In genomic region chr5:35003611-35004162, GRCm38 (mm10) we compare ENCODE assay signal across 13 mouse cellular contexts. TPM values are rescaled to one million over a fixed set of nuclear protein-coding genes. Genes with fewer than 3 reads are reported as not detected.
A peak's percentile ranks its signal among the peaks of the same experiment; 100 is the strongest.
DNase-seq lines count a peak whose midpoint lies in the region; ATAC-seq and TF ChIP-seq lines count a peak whose summit lies in the region.
"Had no signal": no experiment of that assay in that cellular context is flagged by ENCODE, and none has a peak within 500 bp of the region (broad histone marks: within the 10 kb centered on the region; RNA-seq: fewer than 3 reads in every experiment).

No protein-coding gene starts in this region.

- no peak for TF ChIP-seq EP300 in heart, postnatal 0 days (IDR thresholded peaks at IDR 0.05; ENCODE audit: low read depth)
- TF ChIP-seq EP300 in liver, postnatal 0 days (IDR thresholded peaks at IDR 0.05; ENCODE audit: low read depth): no peak

- H3K4me3 ChIP-seq in heart, postnatal 0 days (ENCODE audit: low read depth, low read length): no peak overlapping the region
- H3K4me3 ChIP-seq in liver, embryonic 13.5 days (replicated peaks): no peak overlapping the region
- H3K4me3 ChIP-seq in liver, postnatal 0 days (ENCODE audit: low read depth, low read length): no peak overlapping the region
- no peak overlapping the region for H3K4me3 ChIP-seq in forebrain, postnatal 0 days (ENCODE audit: low read depth, low read length)
- no peak overlapping the region for H3K4me3 ChIP-seq in limb, embryonic 13.5 days

- no peak for DNase-seq in heart, postnatal 0 days (ENCODE audit: low spot score)
- DNase-seq in heart, adult 9 months (ENCODE audit: low spot score in 2 of 2): no peak
- DNase-seq in liver, embryonic 13.5 days: no peak
- no peak for DNase-seq in liver, postnatal 0 days
- peak; percentile 38 for DNase-seq in forebrain, postnatal 0 days
- no peak for DNase-seq in lung, postnatal 14 days
- no peak for DNase-seq in MN1 (ENCODE audit: low spot score)
- DNase-seq: cerebellum, adult 11-12 months; lung, adult 2 months had no signal

- WGBS in heart, postnatal 0 days: 68% methylated on average over 7 of the region's 7 CpGs
- 86% methylated on average over 7 of the region's 7 CpGs for WGBS in liver, embryonic 13.5 days (ENCODE audit: insufficient replicate concordance)
- 93% methylated on average over 7 of the region's 7 CpGs for WGBS in liver, postnatal 0 days (ENCODE audit: insufficient replicate concordance)
- 62% methylated on average over 7 of the region's 7 CpGs for WGBS in forebrain, postnatal 0 days
- 38% methylated on average over 7 of the region's 7 CpGs for WGBS in limb, embryonic 13.5 days

- no peaks in the 10 kb centered on the region for H3K9me3 ChIP-seq in heart, postnatal 0 days (replicated peaks; ENCODE audit: control insufficient read depth, low read length)
- H3K9me3 ChIP-seq in liver, embryonic 13.5 days (replicated peaks): no peaks in the 10 kb centered on the region
- H3K9me3 ChIP-seq in liver, postnatal 0 days (ENCODE audit: low read length): no peaks in the 10 kb centered on the region
- no peaks in the 10 kb centered on the region for H3K9me3 ChIP-seq in forebrain, postnatal 0 days (ENCODE audit: low read length)
- no peaks in the 10 kb centered on the region for H3K9me3 ChIP-seq in limb, embryonic 13.5 days

- ATAC-seq in heart, postnatal 0 days (ENCODE audit: insufficient read depth, low read depth): no peak; the same call in 1 of the 2 replicates
- no peak for ATAC-seq in liver, embryonic 13.5 days (ENCODE audit: low read depth)
- no peak for ATAC-seq in liver, postnatal 0 days
- 0 out of 2 replicates have a peak, but pooled peaks have one; percentile 42 for ATAC-seq in forebrain, postnatal 0 days
- ATAC-seq in limb, embryonic 13.5 days (ENCODE audit: low FRiP score, low read depth): peak; percentile 86

- TF ChIP-seq CTCF in heart, postnatal 0 days (IDR thresholded peaks at IDR 0.05; ENCODE audit: low read depth): no peak
- no peak for TF ChIP-seq CTCF in liver, postnatal 0 days (IDR thresholded peaks at IDR 0.05; ENCODE audit: low read depth)
- TF ChIP-seq CTCF in forebrain, postnatal 0 days (IDR thresholded peaks at IDR 0.05; ENCODE audit: low read depth): no peak

- no peaks in the 10 kb centered on the region for H3K27me3 ChIP-seq in heart, postnatal 0 days (ENCODE audit: control insufficient read depth, insufficient read depth, low read length)
- no peaks in the 10 kb centered on the region for H3K27me3 ChIP-seq in liver, embryonic 13.5 days
- no peaks in the 10 kb centered on the region for H3K27me3 ChIP-seq in liver, postnatal 0 days (ENCODE audit: insufficient read depth, low read length)
- no peaks in the 10 kb centered on the region for H3K27me3 ChIP-seq in forebrain, postnatal 0 days (ENCODE audit: insufficient read depth, low read length)
- peaks cover 18% of the 10 kb centered on the region for H3K27me3 ChIP-seq in limb, embryonic 13.5 days

- peak overlapping the region; percentile 32 for H3K27ac ChIP-seq in heart, postnatal 0 days (ENCODE audit: low read depth)
- peak overlapping the region; percentile 43; the same call in 1 of the 2 replicates for H3K27ac ChIP-seq in liver, embryonic 13.5 days
- no peak overlapping the region for H3K27ac ChIP-seq in liver, postnatal 0 days (ENCODE audit: low read depth)
- peak overlapping the region; percentile 35; the same call in 1 of the 2 replicates for H3K27ac ChIP-seq in forebrain, postnatal 0 days (ENCODE audit: low read depth, low read length)
- H3K27ac ChIP-seq in limb, embryonic 13.5 days: 0 out of 2 replicates have a peak overlapping the region, but pooled peaks have one; percentile 3

- no peak overlapping the region for H3K9ac ChIP-seq in heart, postnatal 0 days (replicated peaks; ENCODE audit: low read depth, low read length)
- no peak overlapping the region for H3K9ac ChIP-seq in liver, embryonic 13.5 days
- no peak overlapping the region for H3K9ac ChIP-seq in liver, postnatal 0 days (replicated peaks)
- H3K9ac ChIP-seq in forebrain, postnatal 0 days: no peak overlapping the region
- no peak overlapping the region; the same call in 1 of the 2 replicates for H3K9ac ChIP-seq in limb, embryonic 13.5 days

- H3K36me3 ChIP-seq in heart, postnatal 0 days (replicated peaks; ENCODE audit: control insufficient read depth, insufficient read depth, low read length): peaks cover 7% of the 10 kb centered on the region; the same call in 1 of the 2 replicates
- peaks cover 67% of the 10 kb centered on the region for H3K36me3 ChIP-seq in liver, embryonic 13.5 days
- H3K36me3 ChIP-seq in liver, postnatal 0 days (replicated peaks; ENCODE audit: insufficient read depth, low read length): no peaks in the 10 kb centered on the region; the same call in 1 of the 2 replicates
- no peaks in the 10 kb centered on the region for H3K36me3 ChIP-seq in forebrain, postnatal 0 days (ENCODE audit: insufficient read depth)
- H3K36me3 ChIP-seq in limb, embryonic 13.5 days: peaks cover 23% of the 10 kb centered on the region

- H3K4me2 ChIP-seq in heart, postnatal 0 days (ENCODE audit: low read depth, low read length): no peak overlapping the region
- no peak overlapping the region for H3K4me2 ChIP-seq in liver, embryonic 13.5 days
- H3K4me2 ChIP-seq in liver, postnatal 0 days (ENCODE audit: low read depth, low read length): no peak overlapping the region
- no peak overlapping the region for H3K4me2 ChIP-seq in forebrain, postnatal 0 days (ENCODE audit: low read depth)
- H3K4me2 ChIP-seq in limb, embryonic 13.5 days (replicated peaks): no peak overlapping the region

- peaks cover 22% of the 10 kb centered on the region for H3K4me1 ChIP-seq in heart, postnatal 0 days (ENCODE audit: control insufficient read depth, insufficient read depth)
- peaks cover 45% of the 10 kb centered on the region for H3K4me1 ChIP-seq in liver, embryonic 13.5 days (replicated peaks)
- H3K4me1 ChIP-seq in liver, postnatal 0 days (ENCODE audit: insufficient read depth): peaks cover 4% of the 10 kb centered on the region
- peaks cover 9% of the 10 kb centered on the region for H3K4me1 ChIP-seq in forebrain, postnatal 0 days (ENCODE audit: insufficient read depth)
- H3K4me1 ChIP-seq in limb, embryonic 13.5 days: peaks cover 39% of the 10 kb centered on the region

RNA-seq across cellular contexts. Expression of gene Hgfac, which starts 37.6 kb away (rescaled TPM):
- 0.19 TPM in 1 of 2 replicates, not detected in the other for total RNA-seq in heart, postnatal 0 days (2014; rRNA removed; ENCODE audit: low replicate concordance)
- 0.16 and 0.36 TPM in 2 replicates for polyA plus RNA-seq in heart, postnatal 0 days (2015; fragmentation: Nextera tagmentation; extraction: Ambion mirVana)
- polyA plus RNA-seq in liver, embryonic 13.5 days (2015; fragmentation: Nextera tagmentation; extraction: Ambion mirVana): 51.6 and 53.5 TPM in 2 replicates
- polyA plus RNA-seq in liver, postnatal 0 days (2015; fragmentation: Nextera tagmentation; extraction: Ambion mirVana): 285 and 304 TPM in 2 replicates
- total RNA-seq in forebrain, postnatal 0 days (2014; rRNA removed): 0.69 and 2.1 TPM in 2 replicates
- 0.36 TPM in 1 of 2 replicates, not detected in the other for polyA plus RNA-seq in forebrain, postnatal 0 days (2015; fragmentation: Nextera tagmentation; extraction: Ambion mirVana)
- 0.59 and 0.71 TPM in 2 replicates for polyA plus RNA-seq in limb, embryonic 13.5 days (2015; fragmentation: Nextera tagmentation; extraction: Ambion mirVana)
- total RNA-seq: neutrophil, adult 5-6 weeks had no signal

RNA-seq across cellular contexts. Expression of gene Dok7, which starts 52.9 kb away (rescaled TPM):
- 27.7 and 37.7 TPM in 2 replicates for total RNA-seq in heart, postnatal 0 days (2014; rRNA removed; ENCODE audit: low replicate concordance)
- 14.1 and 15.0 TPM in 2 replicates for polyA plus RNA-seq in heart, postnatal 0 days (2015; fragmentation: Nextera tagmentation; extraction: Ambion mirVana)
- 0.13 and 0.16 TPM in 2 replicates for polyA plus RNA-seq in liver, embryonic 13.5 days (2015; fragmentation: Nextera tagmentation; extraction: Ambion mirVana)
- polyA plus RNA-seq in liver, postnatal 0 days (2015; fragmentation: Nextera tagmentation; extraction: Ambion mirVana): 0.05 and 0.06 TPM in 2 replicates
- 15.0 and 16.4 TPM in 2 replicates for total RNA-seq in forebrain, postnatal 0 days (2014; rRNA removed)
- polyA plus RNA-seq in forebrain, postnatal 0 days (2015; fragmentation: Nextera tagmentation; extraction: Ambion mirVana): 9.6 and 10.1 TPM in 2 replicates
- polyA plus RNA-seq in limb, embryonic 13.5 days (2015; fragmentation: Nextera tagmentation; extraction: Ambion mirVana): 5.1 and 5.7 TPM in 2 replicates
- total RNA-seq: common myeloid progenitor, adult 5-6 weeks; granulocyte monocyte progenitor cell, adult 5-6 weeks; neutrophil, adult 5-6 weeks had no signal

RNA-seq across cellular contexts. Expression of gene Rgs12, which starts 54.4 kb away (rescaled TPM):
- 51.1 and 77.3 TPM in 2 replicates for total RNA-seq in heart, postnatal 0 days (2014; rRNA removed; ENCODE audit: low replicate concordance)
- 27.7 and 29.2 TPM in 2 replicates for polyA plus RNA-seq in heart, postnatal 0 days (2015; fragmentation: Nextera tagmentation; extraction: Ambion mirVana)
- 21.7 and 28.8 TPM in 2 replicates for polyA plus RNA-seq in liver, embryonic 13.5 days (2015; fragmentation: Nextera tagmentation; extraction: Ambion mirVana)
- polyA plus RNA-seq in liver, postnatal 0 days (2015; fragmentation: Nextera tagmentation; extraction: Ambion mirVana): 6.9 and 7.3 TPM in 2 replicates
- 60.0 and 73.8 TPM in 2 replicates for total RNA-seq in forebrain, postnatal 0 days (2014; rRNA removed)
- 32.3 and 34.5 TPM in 2 replicates for polyA plus RNA-seq in forebrain, postnatal 0 days (2015; fragmentation: Nextera tagmentation; extraction: Ambion mirVana)
- 50.4 and 54.0 TPM in 2 replicates for polyA plus RNA-seq in limb, embryonic 13.5 days (2015; fragmentation: Nextera tagmentation; extraction: Ambion mirVana)

Comparison
In these comparisons a context has a peak if more than half of its experiments do, and no peak if none do; other contexts are left out.
1. ATAC-seq: peak in forebrain, postnatal 0 days (single experiment) and limb, embryonic 13.5 days (single experiment); none in heart, postnatal 0 days (single experiment), liver, embryonic 13.5 days (single experiment) and liver, postnatal 0 days (single experiment).
2. RNA of gene Hgfac, which starts 37.6 kb away (polyA plus RNA-seq): 285 to 304 TPM in liver, postnatal 0 days and 51.6 to 53.5 TPM in liver, embryonic 13.5 days; 0.59 to 0.71 TPM in limb, embryonic 13.5 days, 0.16 to 0.36 TPM in heart, postnatal 0 days and 0.36 TPM in forebrain, postnatal 0 days; every median in the first group is over 10 times any median in the second.